Mouse (Mus musculus): ENCODE measurements around the gene Tm4sf1. TPM values are rescaled to one million over a fixed set of nuclear protein-coding genes. Genes with fewer than 3 reads are reported as not detected.

Gene Tm4sf1
- total and polyA plus RNA-seq, 2 experiments from 2014 or later, result 18.2 to 27.0 TPM

GRCm38 (mm10) chr3:57297991-57298390 lies 3.8 kb downstream of the Tm4sf1 start:
- no peaks in the 10 kb centered on the region for H3K27me3 ChIP-seq (ENCODE audit: insufficient read depth, low read length)

GRCm38 (mm10) chr3:57296574-57296973 lies 5.2 kb downstream of the Tm4sf1 start:
- no peak for TF ChIP-seq CTCF (IDR thresholded peaks at IDR 0.05; ENCODE audit: low read depth)
- no peaks in the 10 kb centered on the region for H3K36me3 ChIP-seq (ENCODE audit: insufficient read depth)
- no peak overlapping the region for H3K4me2 ChIP-seq (ENCODE audit: low read depth)
- H3K4me3 ChIP-seq (ENCODE audit: low read depth, low read length), result no peak overlapping the region
- H3K9ac ChIP-seq, result no peak overlapping the region
- H3K27ac ChIP-seq (ENCODE audit: low read depth, low read length), result no peak overlapping the region
- H3K27me3 ChIP-seq (ENCODE audit: insufficient read depth, low read length), result no peaks in the 10 kb centered on the region
- DNase-seq (no peak), ATAC-seq (no peak)
- H3K4me1 ChIP-seq (ENCODE audit: insufficient read depth), result 0 out of 2 replicates have a peak, but pooled peaks cover 3% of the 10 kb centered on the region
- no peaks in the 10 kb centered on the region for H3K9me3 ChIP-seq (ENCODE audit: low read length)

More at GRCm38 (mm10) chr3:57297991-57298390, 3.8 kb downstream of the Tm4sf1 start:
- Histone ChIP-seq H3K9me3 (ENCODE audit: low read length) (no peaks in the 10 kb centered on the region), H3K4me1 (ENCODE audit: insufficient read depth) (0 out of 2 replicates have a peak, but pooled peaks cover 3% of the 10 kb centered on the region), H3K27ac (ENCODE audit: low read depth, low read length) (no peak overlapping the region), H3K4me3 (ENCODE audit: low read depth, low read length) (no peak overlapping the region), H3K9ac (no peak overlapping the region), H3K36me3 (ENCODE audit: insufficient read depth) (no peaks in the 10 kb centered on the region), H3K4me2 (ENCODE audit: low read depth) (no peak overlapping the region)
- ATAC-seq (no peak), DNase-seq (no peak)
- no peak for TF ChIP-seq CTCF (IDR thresholded peaks at IDR 0.05; ENCODE audit: low read depth)
- WGBS, result 81% methylated on average over 2 of the region's 2 CpGs

- 91% methylated on average over 4 of the region's 4 CpGs for WGBS
- ATAC-seq (no peak), DNase-seq (no peak)
- Histone ChIP-seq H3K4me2 (ENCODE audit: low read depth) (no peak overlapping the region), H3K4me3 (ENCODE audit: low read depth, low read length) (no peak overlapping the region), H3K9ac (no peak overlapping the region), H3K4me1 (ENCODE audit: insufficient read depth) (0 out of 2 replicates have a peak, but pooled peaks cover 3% of the 10 kb centered on the region), H3K36me3 (ENCODE audit: insufficient read depth) (no peaks in the 10 kb centered on the region), H3K27ac (ENCODE audit: low read depth, low read length) (no peak overlapping the region), H3K27me3 (ENCODE audit: insufficient read depth, low read length) (no peaks in the 10 kb centered on the region), H3K9me3 (ENCODE audit: low read length) (no peaks in the 10 kb centered on the region)
- TF ChIP-seq CTCF (IDR thresholded peaks at IDR 0.05; ENCODE audit: low read depth), result no peak
Observed at GRCm38 (mm10) chr3:57295631-57296030, 6.2 kb downstream of the Tm4sf1 start.

- H3K4me2 ChIP-seq (ENCODE audit: low read depth), result no peak overlapping the region; the same call in 1 of the 2 replicates
- WGBS, result 53% methylated on average over 21 of the region's 21 CpGs
- H3K36me3 ChIP-seq (ENCODE audit: insufficient read depth), result no peaks in the 10 kb centered on the region
- ATAC-seq (peak; percentile 66), DNase-seq (peak; percentile 20)
- H3K9me3 ChIP-seq (ENCODE audit: low read length), result no peaks in the 10 kb centered on the region
- H3K27me3 ChIP-seq (ENCODE audit: insufficient read depth, low read length), result no peaks in the 10 kb centered on the region
- no peak overlapping the region for H3K4me3 ChIP-seq (ENCODE audit: low read depth, low read length)
- no peak overlapping the region for H3K27ac ChIP-seq (ENCODE audit: low read depth, low read length)
- H3K4me1 ChIP-seq (ENCODE audit: insufficient read depth), result 0 out of 2 replicates have a peak, but pooled peaks cover 3% of the 10 kb centered on the region
- H3K9ac ChIP-seq, result no peak overlapping the region
- TF ChIP-seq CTCF (IDR thresholded peaks at IDR 0.05; ENCODE audit: low read depth), result no peak
Observed at GRCm38 (mm10) chr3:57294742-57295525, 6.9 kb downstream of the Tm4sf1 start.

GRCm38 (mm10) chr3:57293925-57294324 lies 7.9 kb downstream of the Tm4sf1 start:
- no peak for DNase-seq
- WGBS, result 81% methylated on average over 4 of the region's 4 CpGs
- Histone ChIP-seq H3K9me3 (ENCODE audit: low read length) (no peaks in the 10 kb centered on the region), H3K9ac (no peak overlapping the region), H3K4me2 (ENCODE audit: low read depth) (no peak overlapping the region), H3K4me3 (ENCODE audit: low read depth, low read length) (no peak overlapping the region), H3K4me1 (ENCODE audit: insufficient read depth) (0 out of 2 replicates have a peak, but pooled peaks cover 3% of the 10 kb centered on the region), H3K27me3 (ENCODE audit: insufficient read depth, low read length) (no peaks in the 10 kb centered on the region), H3K36me3 (ENCODE audit: insufficient read depth) (no peaks in the 10 kb centered on the region), H3K27ac (ENCODE audit: low read depth, low read length) (no peak overlapping the region)
- no peak for TF ChIP-seq CTCF (IDR thresholded peaks at IDR 0.05; ENCODE audit: low read depth)
- ATAC-seq, result no peak

- no peak for ATAC-seq
- DNase-seq, result no peak
- Histone ChIP-seq H3K27me3 (ENCODE audit: insufficient read depth, low read length) (no peaks in the 10 kb centered on the region), H3K9me3 (ENCODE audit: low read length) (no peaks in the 10 kb centered on the region), H3K4me1 (ENCODE audit: insufficient read depth) (0 out of 2 replicates have a peak, but pooled peaks cover 3% of the 10 kb centered on the region), H3K36me3 (ENCODE audit: insufficient read depth) (no peaks in the 10 kb centered on the region), H3K9ac (no peak overlapping the region), H3K4me3 (ENCODE audit: low read depth, low read length) (no peak overlapping the region), H3K4me2 (ENCODE audit: low read depth) (no peak overlapping the region), H3K27ac (ENCODE audit: low read depth, low read length) (no peak overlapping the region)
- 0 out of 2 replicates have a peak, but pooled peaks have one; percentile 24 for TF ChIP-seq CTCF (IDR thresholded peaks at IDR 0.05; ENCODE audit: low read depth)
- 75% methylated on average over 11 of the region's 11 CpGs for WGBS
Observed at GRCm38 (mm10) chr3:57292826-57293225, 9.0 kb downstream of the Tm4sf1 start.

- 89% methylated on average over 1 of the region's 1 CpGs for WGBS
- no peak for ATAC-seq
- no peaks in the 10 kb centered on the region for H3K27me3 ChIP-seq (ENCODE audit: insufficient read depth, low read length)
Observed at GRCm38 (mm10) chr3:57288944-57289491, 12.8 kb downstream of the Tm4sf1 start.

More at GRCm38 (mm10) chr3:57288944-57289491, 12.8 kb downstream of the Tm4sf1 start:
- no peak overlapping the region for H3K27ac ChIP-seq (ENCODE audit: low read depth, low read length)
- H3K4me2 ChIP-seq (ENCODE audit: low read depth), result no peak overlapping the region
- no peaks in the 10 kb centered on the region for H3K9me3 ChIP-seq (ENCODE audit: low read length)
- no peak for TF ChIP-seq CTCF (IDR thresholded peaks at IDR 0.05; ENCODE audit: low read depth)
- no peak overlapping the region for H3K4me3 ChIP-seq (ENCODE audit: low read depth, low read length)
- H3K36me3 ChIP-seq (ENCODE audit: insufficient read depth), result no peaks in the 10 kb centered on the region
- H3K4me1 ChIP-seq (ENCODE audit: insufficient read depth), result no peaks in the 10 kb centered on the region
- no peak for DNase-seq
- H3K9ac ChIP-seq, result no peak overlapping the region
